Mouse (Mus musculus): Measurements from ENCODE around the gene Cerk. TPM values are rescaled to one million over a fixed set of nuclear protein-coding genes. Genes with fewer than 3 reads are reported as not detected.

Cerk gene
- polyA plus RNA-seq, 1 experiment from 2014 or later = 24.1 TPM

- WGBS = 88% methylated on average over 10 of the region's 10 CpGs
- Histone ChIP-seq H3K27ac (no peak overlapping the region), H3K9me3 (no peaks in the 10 kb centered on the region), H3K4me2 (no peak overlapping the region), H3K36me3 (replicated peaks) (no peaks in the 10 kb centered on the region), H3K9ac (no peak overlapping the region), H3K4me1 (peaks cover 18% of the 10 kb centered on the region), H3K4me3 (replicated peaks) (no peak overlapping the region), H3K27me3 (no peaks in the 10 kb centered on the region)
- ATAC-seq (ENCODE audit: low FRiP score) = no peak
Measured at GRCm38 (mm10) chr15:86176166-86176565, 9.8 kb downstream of the Cerk start.

- H3K27ac ChIP-seq = no peak overlapping the region
- no peak for ATAC-seq (ENCODE audit: low FRiP score)
- whole genome bisulfite sequencing = 86% methylated on average over 3 of the region's 3 CpGs
Measured at GRCm38 (mm10) chr15:86175253-86176050, 10.5 kb downstream of the Cerk start.

GRCm38 (mm10) chr15:86173136-86173985 lies 12.6 kb downstream of the Cerk start:
- 45% methylated on average over 16 of the region's 16 CpGs for WGBS

More at GRCm38 (mm10) chr15:86175253-86176050, 10.5 kb downstream of the Cerk start:
- Histone ChIP-seq H3K9me3 (no peaks in the 10 kb centered on the region), H3K4me3 (replicated peaks) (no peak overlapping the region), H3K9ac (no peak overlapping the region), H3K27me3 (no peaks in the 10 kb centered on the region), H3K36me3 (replicated peaks) (no peaks in the 10 kb centered on the region), H3K4me1 (peaks cover 18% of the 10 kb centered on the region), H3K4me2 (no peak overlapping the region)

GRCm38 (mm10) chr15:86172526-86172925 lies 13.4 kb downstream of the Cerk start:
- Histone ChIP-seq H3K27ac (no peak overlapping the region), H3K4me3 (replicated peaks) (no peak overlapping the region), H3K4me1 (peaks cover 35% of the 10 kb centered on the region), H3K27me3 (no peaks in the 10 kb centered on the region), H3K36me3 (replicated peaks) (no peaks in the 10 kb centered on the region), H3K9ac (no peak overlapping the region), H3K4me2 (no peak overlapping the region), H3K9me3 (no peaks in the 10 kb centered on the region)
- WGBS = 81% methylated on average over 6 of the region's 6 CpGs
- no peak for ATAC-seq (ENCODE audit: low FRiP score)

More at GRCm38 (mm10) chr15:86173136-86173985, 12.6 kb downstream of the Cerk start:
- no peak overlapping the region for H3K4me3 ChIP-seq (replicated peaks)
- no peak overlapping the region for H3K9ac ChIP-seq
- no peaks in the 10 kb centered on the region for H3K9me3 ChIP-seq
- H3K36me3 ChIP-seq (replicated peaks) = no peaks in the 10 kb centered on the region
- H3K27me3 ChIP-seq = no peaks in the 10 kb centered on the region
- no peak for ATAC-seq (ENCODE audit: low FRiP score)
- H3K4me2 ChIP-seq = no peak overlapping the region
- peaks cover 31% of the 10 kb centered on the region for H3K4me1 ChIP-seq
- no peak overlapping the region for H3K27ac ChIP-seq

GRCm38 (mm10) chr15:86172124-86172523 lies 13.8 kb downstream of the Cerk start:
- H3K4me1 ChIP-seq = peaks cover 35% of the 10 kb centered on the region
- no peaks in the 10 kb centered on the region for H3K9me3 ChIP-seq
- H3K27ac ChIP-seq = no peak overlapping the region
- no peak for ATAC-seq (ENCODE audit: low FRiP score)
- H3K27me3 ChIP-seq = no peaks in the 10 kb centered on the region
- no peak overlapping the region for H3K4me3 ChIP-seq (replicated peaks)
- H3K9ac ChIP-seq = no peak overlapping the region
- WGBS = 76% methylated on average over 3 of the region's 3 CpGs
- no peaks in the 10 kb centered on the region for H3K36me3 ChIP-seq (replicated peaks)
- no peak overlapping the region for H3K4me2 ChIP-seq

DNA sequence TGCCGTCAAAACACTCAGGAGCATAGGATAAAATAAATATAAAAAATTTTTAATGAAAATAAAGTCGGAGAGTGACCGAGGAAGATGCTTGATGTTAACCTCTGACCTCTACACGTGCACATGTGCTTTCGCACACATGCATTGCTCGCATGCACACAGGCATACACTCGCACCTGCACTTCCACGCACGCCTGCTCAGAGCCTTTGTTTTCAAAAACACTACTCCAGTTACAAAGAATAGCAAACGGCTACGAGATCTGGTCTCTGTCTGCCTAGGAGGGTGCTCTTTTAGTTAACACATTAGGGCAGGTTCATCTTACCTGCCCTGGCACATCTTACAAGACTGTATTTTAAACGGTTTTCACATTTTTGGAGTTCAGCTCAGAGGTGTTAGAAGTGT lies 14.6 kb downstream of the Cerk start:
- no peak overlapping the region for H3K27ac ChIP-seq
- H3K4me1 ChIP-seq = peaks cover 35% of the 10 kb centered on the region
- no peaks in the 10 kb centered on the region for H3K36me3 ChIP-seq (replicated peaks)
- ATAC-seq (ENCODE audit: low FRiP score) = no peak
- 78% methylated on average over 12 of the region's 12 CpGs for WGBS
- no peaks in the 10 kb centered on the region for H3K9me3 ChIP-seq
- no peak overlapping the region for H3K9ac ChIP-seq
- no peak overlapping the region for H3K4me3 ChIP-seq (replicated peaks)
- no peaks in the 10 kb centered on the region for H3K27me3 ChIP-seq
- no peak overlapping the region for H3K4me2 ChIP-seq

- Histone ChIP-seq H3K36me3 (replicated peaks) (0 out of 2 replicates have a peak, but pooled peaks cover under 1% of the 10 kb centered on the region), H3K27ac (no peak overlapping the region), H3K4me1 (peaks cover 35% of the 10 kb centered on the region), H3K27me3 (no peaks in the 10 kb centered on the region), H3K9ac (no peak overlapping the region), H3K9me3 (no peaks in the 10 kb centered on the region), H3K4me2 (no peak overlapping the region), H3K4me3 (replicated peaks) (no peak overlapping the region)
- no peak for ATAC-seq (ENCODE audit: low FRiP score)
- 86% methylated on average over 4 of the region's 4 CpGs for WGBS
Measured at GRCm38 (mm10) chr15:86169817-86170110, 16.2 kb downstream of the Cerk start.

GRCm38 (mm10) chr15:86168941-86169816 lies 16.8 kb downstream of the Cerk start:
- ATAC-seq (ENCODE audit: low FRiP score) = no peak
- H3K27ac ChIP-seq = 0 out of 2 replicates have a peak overlapping the region, but pooled peaks have one; percentile 19

DNA sequence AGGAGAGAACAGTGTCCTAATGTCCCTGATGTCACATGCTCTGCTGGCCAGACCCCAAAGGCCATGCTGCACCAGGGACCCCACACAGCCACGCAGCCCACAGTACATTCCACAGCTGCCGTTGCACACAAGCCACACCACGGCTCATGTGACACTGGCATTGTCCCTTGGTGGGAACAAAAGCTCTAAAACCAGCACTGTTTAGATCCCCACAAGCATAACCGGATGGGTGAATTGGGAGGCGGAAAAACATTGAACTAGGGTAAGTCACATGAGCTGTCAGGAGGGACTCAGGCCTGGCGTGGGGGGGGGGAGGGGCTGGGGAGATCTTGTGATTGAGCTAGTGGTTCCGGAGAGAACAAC lies 17.5 kb downstream of the Cerk start:
- peak; percentile 36; the same call in 1 of the 2 replicates for ATAC-seq (ENCODE audit: low FRiP score)
- 33% methylated on average over 7 of the region's 7 CpGs for WGBS
- no peaks in the 10 kb centered on the region for H3K9me3 ChIP-seq
- H3K4me3 ChIP-seq (replicated peaks) = no peak overlapping the region
- no peaks in the 10 kb centered on the region for H3K27me3 ChIP-seq
- H3K27ac ChIP-seq = no peak overlapping the region
- no peak overlapping the region for H3K9ac ChIP-seq
- H3K4me1 ChIP-seq = peaks cover 26% of the 10 kb centered on the region
- H3K36me3 ChIP-seq (replicated peaks) = peaks cover 5% of the 10 kb centered on the region; the same call in 1 of the 2 replicates
- H3K4me2 ChIP-seq = no peak overlapping the region

More at GRCm38 (mm10) chr15:86168941-86169816, 16.8 kb downstream of the Cerk start:
- H3K36me3 ChIP-seq (replicated peaks) = peaks cover 5% of the 10 kb centered on the region; the same call in 1 of the 2 replicates
- no peaks in the 10 kb centered on the region for H3K9me3 ChIP-seq
- H3K4me1 ChIP-seq = peaks cover 33% of the 10 kb centered on the region
- H3K27me3 ChIP-seq = no peaks in the 10 kb centered on the region
- no peak overlapping the region for H3K4me2 ChIP-seq
- 86% methylated on average over 12 of the region's 12 CpGs for WGBS
- H3K9ac ChIP-seq = no peak overlapping the region
- H3K4me3 ChIP-seq (replicated peaks) = no peak overlapping the region

GRCm38 (mm10) chr15:86167787-86168504 lies 18.0 kb downstream of the Cerk start:
- Histone ChIP-seq H3K27ac (no peak overlapping the region), H3K36me3 (replicated peaks) (peaks cover 5% of the 10 kb centered on the region; the same call in 1 of the 2 replicates), H3K9ac (no peak overlapping the region), H3K4me3 (replicated peaks) (no peak overlapping the region), H3K27me3 (no peaks in the 10 kb centered on the region), H3K4me1 (peaks cover 21% of the 10 kb centered on the region), H3K4me2 (no peak overlapping the region), H3K9me3 (no peaks in the 10 kb centered on the region)
- 85% methylated on average over 10 of the region's 10 CpGs for WGBS
- no peak for ATAC-seq (ENCODE audit: low FRiP score)

GRCm38 (mm10) chr15:86167032-86167655 lies 18.8 kb downstream of the Cerk start:
- Histone ChIP-seq H3K9me3 (no peaks in the 10 kb centered on the region), H3K4me1 (peaks cover 20% of the 10 kb centered on the region), H3K4me3 (replicated peaks) (no peak overlapping the region), H3K27me3 (no peaks in the 10 kb centered on the region), H3K36me3 (replicated peaks) (peaks cover 6% of the 10 kb centered on the region; the same call in 1 of the 2 replicates), H3K9ac (no peak overlapping the region), H3K27ac (no peak overlapping the region), H3K4me2 (no peak overlapping the region)
- 92% methylated on average over 7 of the region's 7 CpGs for WGBS
- no peak for ATAC-seq (ENCODE audit: low FRiP score)

All from forebrain, embryonic 12.5 days (tissue).